Mouse (Mus musculus): ENCODE measurements around the gene Hist1h2ad. TPM values are rescaled to one million over a fixed set of nuclear protein-coding genes. Genes with fewer than 3 reads are reported as not detected.
A peak's percentile ranks its signal among the peaks of the same experiment; 100 is the strongest.

Hist1h2ad gene
- total and polyA plus RNA-seq, 3 experiments, result 13.2 to 744 TPM; not detected in 1

GRCm38 (mm10) chr13:23582219-23583056, 8.3 kb downstream of the Hist1h2ad start:
- TF ChIP-seq NRF1 (IDR thresholded peaks at IDR 0.05; ENCODE audit: low read depth, low read length), result no peak
- no peak; the same call in 1 of the 2 replicates for TF ChIP-seq POLR2A (IDR thresholded peaks at IDR 0.05; ENCODE audit: low read depth, low read length)
- TF ChIP-seq ZMIZ1 (IDR thresholded peaks at IDR 0.05; ENCODE audit: low read depth, low read length), result no peak; the same call in 1 of the 2 replicates
- peak; percentile 92 for TF ChIP-seq POLR2AphosphoS2 (IDR thresholded peaks at IDR 0.05; ENCODE audit: low read depth, low read length)
- no peak for TF ChIP-seq KAT2A (IDR thresholded peaks at IDR 0.05; ENCODE audit: insufficient replicate concordance, low read length)
- no peak for TF ChIP-seq EP300 (IDR thresholded peaks at IDR 0.05; ENCODE audit: low read length)
- TF ChIP-seq CHD2 (IDR thresholded peaks at IDR 0.05; ENCODE audit: low read length), result peak; percentile 79
- no peak for TF ChIP-seq E2F4 (IDR thresholded peaks at IDR 0.05; ENCODE audit: insufficient replicate concordance, low read depth, low read length)
- TF ChIP-seq NELFE (IDR thresholded peaks at IDR 0.05; ENCODE audit: low read depth, low read length), result no peak; the same call in 1 of the 2 replicates
- TF ChIP-seq IRF4 (IDR thresholded peaks at IDR 0.05; ENCODE audit: low read depth, low read length), result no peak; the same call in 1 of the 2 replicates
- no peak for TF ChIP-seq PAX5 (IDR thresholded peaks at IDR 0.05; ENCODE audit: low read length)
- TF ChIP-seq USF2 (conservative IDR thresholded peaks at IDR 0.05; ENCODE audit: low read depth, low read length), result no peak
- peak; percentile 84 for TF ChIP-seq ZNF384 (IDR thresholded peaks at IDR 0.05; ENCODE audit: low read depth, low read length)
- TF ChIP-seq GABPA (IDR thresholded peaks at IDR 0.05; ENCODE audit: insufficient replicate concordance, low read depth, low read length), result no peak
- TF ChIP-seq MYC (IDR thresholded peaks at IDR 0.05; ENCODE audit: low read depth, low read length), result peak; percentile 77
- no peak for TF ChIP-seq RAD21 (IDR thresholded peaks at IDR 0.05; ENCODE audit: low read depth, low read length)
- peak; percentile 18; the same call in 1 of the 2 replicates for TF ChIP-seq SIN3A (IDR thresholded peaks at IDR 0.05; ENCODE audit: low read length)
- peak; percentile 21; the same call in 1 of the 2 replicates for TF ChIP-seq JUN (IDR thresholded peaks at IDR 0.05; ENCODE audit: insufficient read depth, low read depth, low read length)
- no peak for TF ChIP-seq UBTF (IDR thresholded peaks at IDR 0.05; ENCODE audit: low read depth, low read length)
- peak; percentile 34; the same call in 1 of the 2 replicates for TF ChIP-seq CHD1 (IDR thresholded peaks at IDR 0.05; ENCODE audit: low read depth, low read length)
- TF ChIP-seq HCFC1 (IDR thresholded peaks at IDR 0.05; ENCODE audit: low read depth, low read length), result peak; percentile 28; the same call in 1 of the 2 replicates
- TF ChIP-seq CTCF (conservative IDR thresholded peaks at IDR 0.05 in 1 of 2, IDR thresholded peaks at IDR 0.05 in 1 of 2; ENCODE audit: low read depth in 2 of 2, low read length in 2 of 2), result no peak
- no peak for TF ChIP-seq USF1 (IDR thresholded peaks at IDR 0.05; ENCODE audit: low read depth, low read length)
- no peak for TF ChIP-seq ZC3H11A (IDR thresholded peaks at IDR 0.05; ENCODE audit: low read depth, low read length)
- 0 out of 2 replicates have a peak, but pooled peaks have one; percentile 49 for TF ChIP-seq MAFK (IDR thresholded peaks at IDR 0.05; ENCODE audit: insufficient replicate concordance, low read length)
- TF ChIP-seq TCF12 (IDR thresholded peaks at IDR 0.05; ENCODE audit: low read depth, low read length), result no peak
- no peak for TF ChIP-seq SMC3 (IDR thresholded peaks at IDR 0.05; ENCODE audit: low read depth, low read length)
- no peak for TF ChIP-seq MEF2A (IDR thresholded peaks at IDR 0.05; ENCODE audit: borderline replicate concordance, low read depth, low read length)
- TF ChIP-seq BHLHE40 (IDR thresholded peaks at IDR 0.05; ENCODE audit: low read depth, low read length), result 0 out of 2 replicates have a peak, but pooled peaks have one; percentile 4
- TF ChIP-seq ETS1 (conservative IDR thresholded peaks at IDR 0.05; ENCODE audit: low read depth, low read length), result no peak
- no peak for TF ChIP-seq ZKSCAN1 (IDR thresholded peaks at IDR 0.05; ENCODE audit: borderline replicate concordance, low read depth, low read length)
- TF ChIP-seq RCOR1 (conservative IDR thresholded peaks at IDR 0.05; ENCODE audit: low read depth, low read length), result peak; percentile 40; the same call in 1 of the 2 replicates
- peak; percentile 38; the same call in 1 of the 2 replicates for TF ChIP-seq MXI1 (IDR thresholded peaks at IDR 0.05; ENCODE audit: low read depth, low read length)
- peak; percentile 15; the same call in 1 of the 2 replicates for TF ChIP-seq ELF1 (IDR thresholded peaks at IDR 0.05; ENCODE audit: low read depth, low read length)
- 0 out of 2 replicates have a peak, but pooled peaks have one; percentile 5 for TF ChIP-seq JUND (conservative IDR thresholded peaks at IDR 0.05; ENCODE audit: low read depth, low read length)
- peak; percentile 59 for DNase-seq (ENCODE audit: extremely low read depth)

More at GRCm38 (mm10) chr13:23582219-23583056, 8.3 kb downstream of the Hist1h2ad start:
- Histone ChIP-seq H3K4me2 (ENCODE audit: insufficient read depth, low read depth, poor library complexity, severe bottlenecking) (peak overlapping the region; percentile 78), H3K27me3 (replicated peaks) (no peaks in the 10 kb centered on the region), H3K9me3 (replicated peaks; ENCODE audit: low read length) (no peaks in the 10 kb centered on the region), H3K4me1 (ENCODE audit: control insufficient read depth in 1 of 2, insufficient read depth in 2 of 2) (peaks cover 3 to 38% of the 10 kb centered on the region in 2 experiments), H3K4me3 (replicated peaks in 1 of 3; ENCODE audit: low read depth in 2 of 3, low read length in 2 of 3, poor library complexity in 1 of 3) (peak overlapping the region; percentile 35 to 65 (median 39)), H3K27ac (ENCODE audit: insufficient read depth, low read depth) (peak overlapping the region; percentile 92), H3K36me3 (replicated peaks in 1 of 2; ENCODE audit: control insufficient read depth in 1 of 2, insufficient read depth in 1 of 2, low read length in 1 of 2) (no peaks in the 10 kb centered on the region), H3K79me2 (replicated peaks; ENCODE audit: control insufficient read depth, extremely low read depth, insufficient read depth, poor library complexity, severe bottlenecking) (no peaks in the 10 kb centered on the region), H3K9ac (ENCODE audit: insufficient read depth, low read depth) (peak overlapping the region; percentile 43)
- in situ Hi-C loops (cut with MboI; ENCODE audit: low pct_ligation_motif_present, low pct_unique_long_range_greater_than_20kb, low sequenced_read_pairs) (no loop called here), dilution Hi-C loops (cut with MboI; ENCODE audit: extremely low pct_ligation_motif_present, extremely low pct_unique_long_range_greater_than_20kb, low sequenced_read_pairs) (no loop called here)

Measured in CH12.LX (cell line).